Mouse (Mus musculus): ENCODE results near the gene Lmln. TPM values are rescaled to one million over a fixed set of nuclear protein-coding genes. Genes with fewer than 3 reads are reported as not detected.
"Not testable (repeated sequence)": the region's sequence is repeated elsewhere in the genome, so short reads cannot be mapped to it uniquely, and the experiment has no call there.

Lmln gene
- polyA plus RNA-seq, 1 experiment = 0.02 TPM

DNA sequence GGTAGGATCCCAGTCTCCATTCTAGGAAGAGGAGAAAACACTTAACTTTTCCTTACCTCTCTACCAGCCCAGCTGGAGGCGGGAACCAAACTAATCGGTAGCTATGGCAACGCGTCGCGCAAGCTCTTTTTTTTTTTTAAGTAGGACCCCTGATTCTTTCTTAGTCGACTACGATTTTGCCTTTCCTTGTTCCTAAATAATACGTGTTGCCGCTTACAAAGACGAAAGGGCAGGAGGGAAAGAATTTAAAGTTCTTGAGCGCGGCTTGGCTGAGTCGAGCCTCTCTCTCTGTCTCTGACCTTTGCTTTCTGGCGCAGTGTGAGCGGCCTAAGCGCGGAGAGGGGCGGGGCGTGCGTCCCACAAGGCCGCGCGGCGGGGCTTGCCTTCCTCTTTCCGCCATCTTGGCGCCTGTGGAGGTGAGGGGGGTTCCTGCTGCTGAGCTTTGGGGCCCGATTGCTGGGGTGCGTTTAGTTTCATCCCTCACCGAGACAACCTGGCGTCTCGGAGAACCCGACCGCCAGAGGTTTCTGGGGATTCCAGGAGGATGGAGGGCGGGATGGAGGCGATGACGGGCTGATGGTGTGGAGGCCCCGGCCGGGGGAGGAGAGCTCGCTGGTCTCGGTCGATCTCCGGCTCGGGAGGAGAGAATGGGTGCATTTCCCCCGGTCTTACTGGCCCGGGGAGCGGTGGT is 6.1 kb upstream of the Lmln start, which contains the start of the genes Iqcg and Rpl35a:
Iqcg (minus strand) TSS at position 124 of the 691 bp plus-strand sequence.
Rpl35a (plus strand) TSS at position 359 of the 691 bp plus-strand sequence.
- H3K9me3 ChIP-seq = no peaks in the 10 kb centered on the region
- peaks cover 44% of the 10 kb centered on the region for H3K4me1 ChIP-seq
- H3K4me3 ChIP-seq (replicated peaks) = peak within 1 kb of the TSS; percentile 97
- H3K36me3 ChIP-seq (replicated peaks; ENCODE audit: low read length) = peaks cover 36% of the 10 kb centered on the region
- TF ChIP-seq GATA1 (IDR thresholded peaks at IDR 0.05; ENCODE audit: borderline replicate concordance, low read length) (no peak), FLI1 (IDR thresholded peaks at IDR 0.05; ENCODE audit: low read length) (no peak)
- no peaks in the 10 kb centered on the region for H3K27me3 ChIP-seq (replicated peaks)

DNA sequence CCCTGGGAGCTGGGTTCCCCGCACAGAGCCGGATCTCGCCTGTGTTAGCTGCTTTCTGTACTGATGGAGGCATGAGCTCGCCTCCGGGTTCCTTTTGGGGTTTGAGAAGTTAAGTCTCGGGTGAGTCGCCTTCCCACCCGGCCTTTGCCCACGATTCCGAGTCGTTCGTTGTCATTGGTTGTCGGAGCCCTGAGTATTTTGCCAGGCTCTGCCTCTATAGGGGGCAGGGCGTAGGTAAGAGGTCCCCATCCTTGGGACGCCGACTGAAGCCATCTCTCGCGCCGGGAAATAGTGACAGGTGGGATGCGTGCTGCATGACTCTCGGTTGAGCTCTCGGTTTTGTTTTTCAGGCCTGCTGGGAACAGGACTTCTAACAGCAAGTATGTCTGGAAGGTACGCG is 5.5 kb upstream of the Lmln start:
- Histone ChIP-seq H3K36me3 (replicated peaks; ENCODE audit: low read length) (peaks cover 36% of the 10 kb centered on the region), H3K9me3 (no peaks in the 10 kb centered on the region), H3K4me1 (peaks cover 48% of the 10 kb centered on the region), H3K4me3 (replicated peaks) (peak overlapping the region; percentile 97), H3K27me3 (replicated peaks) (no peaks in the 10 kb centered on the region)
- TF ChIP-seq FLI1 (IDR thresholded peaks at IDR 0.05; ENCODE audit: low read length) = no peak
- TF ChIP-seq GATA1 (IDR thresholded peaks at IDR 0.05; ENCODE audit: borderline replicate concordance, low read length) = no peak

DNA sequence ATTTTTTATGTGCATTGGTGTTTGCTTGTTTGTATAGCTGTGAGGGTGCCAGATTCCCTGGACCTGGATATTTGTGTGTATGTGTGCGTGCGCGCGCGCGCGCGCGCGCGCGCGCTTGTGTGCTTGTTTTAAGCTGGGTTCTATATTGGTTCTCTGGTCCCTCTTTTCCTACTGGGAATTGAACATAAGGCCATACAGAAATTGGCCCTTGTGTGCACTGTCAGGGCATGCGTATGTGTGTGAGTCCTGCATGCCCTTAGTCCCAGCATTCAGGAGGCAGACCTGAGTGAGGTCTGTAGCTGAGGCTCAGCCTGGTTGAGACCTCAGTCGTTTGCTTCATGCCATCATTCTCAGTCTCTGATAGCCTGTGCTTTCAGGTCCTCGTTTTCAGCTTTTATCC is 4.3 kb upstream of the Lmln start:
- Histone ChIP-seq H3K4me3 (replicated peaks) (peak overlapping the region; percentile 97), H3K9me3 (no peaks in the 10 kb centered on the region), H3K36me3 (replicated peaks; ENCODE audit: low read length) (peaks cover 36% of the 10 kb centered on the region), H3K27me3 (replicated peaks) (no peaks in the 10 kb centered on the region), H3K4me1 (peaks cover 54% of the 10 kb centered on the region)
- TF ChIP-seq FLI1 (IDR thresholded peaks at IDR 0.05; ENCODE audit: low read length) (no peak), GATA1 (IDR thresholded peaks at IDR 0.05; ENCODE audit: borderline replicate concordance, low read length) (no peak)

DNA sequence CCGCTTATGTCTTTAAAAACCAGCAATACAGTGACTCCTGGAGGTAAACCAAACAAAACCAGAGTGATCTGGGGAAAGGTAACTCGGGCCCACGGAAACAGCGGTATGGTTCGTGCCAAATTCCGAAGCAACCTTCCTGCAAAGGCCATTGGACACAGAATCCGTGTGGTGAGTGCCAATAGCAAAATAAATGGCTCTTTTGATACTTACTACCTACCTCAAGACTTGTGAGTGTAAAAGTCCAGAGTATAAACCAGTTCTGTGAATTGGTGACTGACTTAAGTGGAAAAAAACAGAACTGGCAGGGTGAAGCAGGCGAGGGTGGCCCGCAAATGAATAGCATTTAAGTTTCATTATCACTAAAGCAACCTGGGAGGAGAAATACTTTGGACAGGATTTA is 3.7 kb upstream of the Lmln start:
- Histone ChIP-seq H3K36me3 (replicated peaks; ENCODE audit: low read length) (peaks cover 36% of the 10 kb centered on the region), H3K4me1 (peaks cover 57% of the 10 kb centered on the region)
- not testable (repeated sequence) for H3K27me3 ChIP-seq (replicated peaks); H3K4me3 ChIP-seq (replicated peaks); H3K9me3 ChIP-seq

DNA sequence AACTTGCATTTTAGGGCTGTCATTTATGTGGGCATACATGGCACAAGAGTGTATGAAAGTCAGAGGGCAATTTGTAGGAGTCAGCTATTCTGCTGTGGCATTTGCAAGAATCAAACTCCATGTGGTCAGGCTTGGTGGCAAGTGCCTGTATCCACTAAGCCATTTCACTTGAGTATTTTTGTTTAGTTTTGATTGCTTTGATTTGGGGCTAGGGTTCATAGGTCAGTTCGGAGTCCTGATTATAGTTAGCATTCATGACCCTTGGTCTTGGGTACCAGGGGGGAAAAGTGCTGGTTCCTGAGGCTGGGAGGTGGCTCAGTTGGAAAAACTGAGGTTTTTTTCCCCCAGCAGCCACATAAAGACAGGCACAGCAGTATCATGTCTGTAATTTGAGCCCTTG is 2.9 kb upstream of the Lmln start:
- peaks cover 62% of the 10 kb centered on the region for H3K4me1 ChIP-seq
- no peak for TF ChIP-seq GATA1 (IDR thresholded peaks at IDR 0.05; ENCODE audit: borderline replicate concordance, low read length)
- TF ChIP-seq FLI1 (IDR thresholded peaks at IDR 0.05; ENCODE audit: low read length) = no peak
- no peak overlapping the region for H3K4me3 ChIP-seq (replicated peaks)
- H3K36me3 ChIP-seq (replicated peaks; ENCODE audit: low read length) = peaks cover 36% of the 10 kb centered on the region
- H3K9me3 ChIP-seq = no peaks in the 10 kb centered on the region
- H3K27me3 ChIP-seq (replicated peaks) = no peaks in the 10 kb centered on the region

DNA sequence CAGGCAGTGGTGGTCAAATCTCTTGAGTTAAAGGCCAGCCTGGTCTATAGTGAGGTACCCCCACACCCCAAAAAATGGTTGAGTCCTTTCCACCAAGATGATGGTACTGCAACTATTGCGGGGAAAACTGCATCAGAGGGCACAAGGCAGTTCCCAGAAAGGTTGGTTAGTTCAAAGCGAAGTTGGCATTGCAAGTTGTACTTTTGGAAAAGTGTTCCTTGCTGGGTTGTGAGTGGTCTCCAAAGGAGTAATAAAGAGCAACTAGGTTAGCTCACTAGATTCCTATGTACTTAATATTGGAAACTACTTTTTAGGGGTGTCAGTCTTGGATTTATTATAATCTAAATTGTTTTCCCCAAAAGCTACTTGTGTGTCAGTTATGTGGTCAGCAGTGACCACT is 1.4 kb upstream of the Lmln start:
- TF ChIP-seq GATA1 (IDR thresholded peaks at IDR 0.05; ENCODE audit: borderline replicate concordance, low read length) = no peak
- TF ChIP-seq FLI1 (IDR thresholded peaks at IDR 0.05; ENCODE audit: low read length) = no peak
- H3K36me3 ChIP-seq (replicated peaks; ENCODE audit: low read length) = peaks cover 36% of the 10 kb centered on the region
- no peak overlapping the region for H3K4me3 ChIP-seq (replicated peaks)
- no peaks in the 10 kb centered on the region for H3K9me3 ChIP-seq
- H3K27me3 ChIP-seq (replicated peaks) = no peaks in the 10 kb centered on the region
- H3K4me1 ChIP-seq = peaks cover 58% of the 10 kb centered on the region

DNA sequence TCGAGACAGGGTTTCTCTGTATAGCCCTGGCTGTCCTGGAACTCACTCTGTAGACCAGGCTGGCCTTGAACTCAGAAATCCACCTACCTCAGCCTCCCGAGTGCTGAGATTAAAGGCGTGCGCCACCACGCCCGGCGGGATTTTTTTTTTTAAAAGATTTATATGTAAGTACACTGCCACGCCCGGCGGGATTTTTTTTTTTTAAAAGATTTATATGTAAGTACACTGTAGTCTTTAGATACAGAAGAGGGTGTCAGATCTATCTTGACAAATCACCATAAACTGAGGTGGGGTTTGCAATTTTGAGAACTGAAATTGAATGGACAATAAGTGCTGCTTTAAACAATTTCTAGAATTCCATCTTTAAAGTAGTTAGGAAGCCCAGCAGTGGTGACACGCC is 921 bp upstream of the Lmln start:
- Histone ChIP-seq H3K4me1 (peaks cover 58% of the 10 kb centered on the region), H3K9me3 (no peaks in the 10 kb centered on the region), H3K27me3 (replicated peaks) (no peaks in the 10 kb centered on the region), H3K36me3 (replicated peaks; ENCODE audit: low read length) (peaks cover 36% of the 10 kb centered on the region), H3K4me3 (replicated peaks) (no peak overlapping the region)
- no peak for TF ChIP-seq FLI1 (IDR thresholded peaks at IDR 0.05; ENCODE audit: low read length)
- TF ChIP-seq GATA1 (IDR thresholded peaks at IDR 0.05; ENCODE audit: borderline replicate concordance, low read length) = no peak

DNA sequence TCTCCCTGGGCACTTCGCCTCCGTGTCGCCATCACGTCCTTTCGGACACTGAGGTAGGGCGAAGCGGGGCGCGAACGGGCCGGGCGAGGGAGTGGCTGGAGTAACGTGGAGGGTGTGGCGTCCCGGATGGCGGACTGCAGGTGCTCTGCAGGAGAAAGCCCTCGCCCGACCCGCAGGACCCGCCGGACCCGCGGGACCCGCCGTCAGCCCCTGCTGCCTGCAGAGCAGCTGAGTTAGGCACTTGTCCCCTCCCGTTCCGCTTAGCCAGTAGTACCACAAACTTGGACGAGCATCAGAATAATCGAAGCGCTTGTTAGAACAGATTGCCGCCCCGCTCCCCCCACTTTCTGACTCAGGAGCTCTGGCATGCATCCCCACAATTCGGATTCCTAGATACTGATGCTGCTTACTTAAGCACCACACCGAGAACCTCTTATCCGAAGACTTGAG is 386 bp downstream of the Lmln start:
- H3K4me3 ChIP-seq (replicated peaks) = peak overlapping the region; percentile 97
- H3K9me3 ChIP-seq = no peaks in the 10 kb centered on the region
- TF ChIP-seq GATA1 (IDR thresholded peaks at IDR 0.05; ENCODE audit: borderline replicate concordance, low read length) = no peak
- H3K27me3 ChIP-seq (replicated peaks) = no peaks in the 10 kb centered on the region
- H3K36me3 ChIP-seq (replicated peaks; ENCODE audit: low read length) = peaks cover 41% of the 10 kb centered on the region
- peaks cover 58% of the 10 kb centered on the region for H3K4me1 ChIP-seq

DNA sequence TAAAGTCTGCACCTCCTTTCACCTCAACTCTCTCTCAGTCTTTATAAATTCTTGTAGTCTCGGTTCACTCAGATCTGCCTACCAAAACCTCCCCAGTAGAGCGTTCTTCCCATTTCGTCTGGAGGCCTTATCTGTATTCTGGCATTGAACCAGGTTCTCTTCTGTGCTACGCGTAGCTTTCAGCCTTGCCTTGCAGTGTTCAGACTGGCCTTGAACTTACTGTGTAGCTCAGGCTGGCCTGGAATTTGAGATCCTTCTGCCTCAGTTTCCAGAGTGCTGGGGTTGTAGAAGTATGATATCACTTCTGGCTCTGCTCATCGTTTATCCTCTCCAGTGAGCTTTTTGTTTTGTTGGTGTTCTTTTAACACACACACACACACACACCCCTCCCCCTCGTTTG is 946 bp downstream of the Lmln start:
- Histone ChIP-seq H3K9me3 (no peaks in the 10 kb centered on the region), H3K4me1 (peaks cover 53% of the 10 kb centered on the region), H3K36me3 (replicated peaks; ENCODE audit: low read length) (peaks cover 40% of the 10 kb centered on the region), H3K27me3 (replicated peaks) (no peaks in the 10 kb centered on the region), H3K4me3 (replicated peaks) (peak overlapping the region; percentile 97)
- no peak for TF ChIP-seq FLI1 (IDR thresholded peaks at IDR 0.05; ENCODE audit: low read length)
- TF ChIP-seq GATA1 (IDR thresholded peaks at IDR 0.05; ENCODE audit: borderline replicate concordance, low read length) = no peak

DNA sequence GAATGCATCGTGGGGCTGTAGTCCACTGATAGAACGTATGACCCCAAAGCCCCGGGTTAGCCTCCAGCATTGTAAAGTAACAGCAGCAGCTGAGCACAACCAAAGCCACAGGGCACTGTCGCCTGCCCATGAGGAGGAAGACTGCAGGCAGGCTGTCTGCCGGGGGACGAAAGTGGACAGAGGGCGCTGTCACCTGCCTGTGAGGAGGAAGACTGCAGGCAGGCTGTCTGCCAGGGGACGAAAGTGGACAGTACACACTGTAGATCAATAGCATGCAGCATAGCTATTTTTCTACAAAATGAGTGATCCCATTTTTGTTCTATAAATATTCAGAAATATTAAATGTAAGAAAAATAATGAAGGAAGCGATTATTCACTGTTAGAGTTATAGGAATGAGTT is 2.3 kb downstream of the Lmln start:
- H3K4me1 ChIP-seq = peaks cover 39% of the 10 kb centered on the region
- H3K36me3 ChIP-seq (replicated peaks; ENCODE audit: low read length) = peaks cover 30% of the 10 kb centered on the region
- H3K9me3 ChIP-seq = no peaks in the 10 kb centered on the region
- no peaks in the 10 kb centered on the region for H3K27me3 ChIP-seq (replicated peaks)
- TF ChIP-seq GATA1 (IDR thresholded peaks at IDR 0.05; ENCODE audit: borderline replicate concordance, low read length) (no peak), FLI1 (IDR thresholded peaks at IDR 0.05; ENCODE audit: low read length) (no peak)
- no peak overlapping the region for H3K4me3 ChIP-seq (replicated peaks)
